Mouse (Mus musculus): Measurements from ENCODE around the gene Umad1.

- TF ChIP-seq CTCF (IDR thresholded peaks at IDR 0.05; ENCODE audit: low read depth, low read length) (no peak), GATA1 (IDR thresholded peaks at IDR 0.05; ENCODE audit: borderline replicate concordance, low read length) (no peak), TAL1 (conservative IDR thresholded peaks at IDR 0.05; ENCODE audit: low read depth, low read length) (no peak)
These were observed 154.9 kb downstream of the Umad1 start for GRCm38 (mm10) chr6:8414020-8414419.

All from G1E (cell line).